Mouse (Mus musculus) ES-Bruce4 (cell line): ENCODE data around the gene Pgd. TPM values are rescaled to one million over a fixed set of nuclear protein-coding genes. Genes with fewer than 3 reads are reported as not detected.

Source experiments
- H3K27ac ChIP-seq: 2 replicates; pipeline ENCODE4 v1.5.1; 2012; ENCODE audit warnings: low read length, inconsistent platforms; ENCODE audit not compliant: insufficient read depth
- H3K27me3 ChIP-seq: 2 replicates; pipeline ENCODE4 v1.6.1; 2012; ENCODE audit warnings: mild to moderate bottlenecking, low read length, inconsistent platforms; ENCODE audit not compliant: control insufficient read depth, poor library complexity, insufficient read depth, severe bottlenecking
- H3K36me3 ChIP-seq: 2 replicates; pipeline ENCODE4 v1.6.1; 2012; ENCODE audit warnings: inconsistent platforms, mild to moderate bottlenecking, low read length, moderate library complexity; ENCODE audit not compliant: control insufficient read depth, poor library complexity, insufficient read depth, severe bottlenecking
- H3K4me1 ChIP-seq: one replicate; pipeline ENCODE4 v1.8.1; 2011; ENCODE audit warnings: low read length; ENCODE audit not compliant: control insufficient read depth, insufficient read depth
- H3K4me3 ChIP-seq: 2 replicates; pipeline ENCODE4 v1.5.1; 2011; ENCODE audit warnings: low read depth, mild to moderate bottlenecking, low read length
- H3K9ac ChIP-seq: 2 replicates; pipeline ENCODE4 v1.6.1; 2012; ENCODE audit warnings: low read depth, mild to moderate bottlenecking, inconsistent platforms; ENCODE audit not compliant: poor library complexity, severe bottlenecking
- H3K9me3 ChIP-seq: replicated peaks from 2 replicates; pipeline ENCODE4 v1.6.1; 2012; ENCODE audit warnings: mild to moderate bottlenecking, low read length, inconsistent platforms; ENCODE audit not compliant: control insufficient read depth, poor library complexity, insufficient read depth, severe bottlenecking
- CTCF ChIP-seq: IDR thresholded peaks from one replicate; pipeline ENCODE4 v1.8.1; 2011; ENCODE audit warnings: low read depth, low read length
- EP300 ChIP-seq: IDR thresholded peaks from 2 replicates; pipeline ENCODE4 v1.6.1; 2011; ENCODE audit warnings: low read depth, low read length; ENCODE audit not compliant: insufficient read depth
- POLR2A ChIP-seq: IDR thresholded peaks from one replicate; pipeline ENCODE4 v1.8.1; 2011; ENCODE audit warnings: low read length; ENCODE audit not compliant: insufficient read depth
- polyA plus RNA-seq: library from polyadenylated mRNA; stranded (reverse); fragments of >200 nt; gene quantifications from 2 replicates; pipeline ENCODE4 v1.2.4, GENCODE M21; 2011; ENCODE audit warnings: low read depth; ENCODE audit not compliant: missing spikeins, insufficient read depth, insufficient read length

Pgd gene
- polyA plus RNA-seq, 1 experiment, result 109 TPM

- peaks cover 5% of the 10 kb centered on the region; the same call in 1 of the 2 replicates for H3K9me3 ChIP-seq
- no peak overlapping the region for H3K27ac ChIP-seq
- H3K9ac ChIP-seq, result no peak overlapping the region
- H3K36me3 ChIP-seq, result peaks cover 35% of the 10 kb centered on the region
- no peaks in the 10 kb centered on the region for H3K27me3 ChIP-seq
- TF ChIP-seq POLR2A (no peak), EP300 (0 out of 2 replicates have a peak, but pooled peaks have one; percentile 13)
- H3K4me3 ChIP-seq, result no peak overlapping the region
- peaks cover 11% of the 10 kb centered on the region for H3K4me1 ChIP-seq
Measured at GRCm38 (mm10) chr4:149157415-149157973, 9.1 kb downstream of the Pgd start.

- Histone ChIP-seq H3K9me3 (peaks cover 5% of the 10 kb centered on the region; the same call in 1 of the 2 replicates), H3K27ac (no peak overlapping the region), H3K36me3 (peaks cover 39% of the 10 kb centered on the region), H3K27me3 (no peaks in the 10 kb centered on the region), H3K4me1 (peaks cover 9% of the 10 kb centered on the region), H3K4me3 (no peak overlapping the region), H3K9ac (no peak overlapping the region)
- TF ChIP-seq POLR2A (no peak), EP300 (no peak), CTCF (no peak)
Measured at GRCm38 (mm10) chr4:149155711-149156110, 10.9 kb downstream of the Pgd start.

DNA sequence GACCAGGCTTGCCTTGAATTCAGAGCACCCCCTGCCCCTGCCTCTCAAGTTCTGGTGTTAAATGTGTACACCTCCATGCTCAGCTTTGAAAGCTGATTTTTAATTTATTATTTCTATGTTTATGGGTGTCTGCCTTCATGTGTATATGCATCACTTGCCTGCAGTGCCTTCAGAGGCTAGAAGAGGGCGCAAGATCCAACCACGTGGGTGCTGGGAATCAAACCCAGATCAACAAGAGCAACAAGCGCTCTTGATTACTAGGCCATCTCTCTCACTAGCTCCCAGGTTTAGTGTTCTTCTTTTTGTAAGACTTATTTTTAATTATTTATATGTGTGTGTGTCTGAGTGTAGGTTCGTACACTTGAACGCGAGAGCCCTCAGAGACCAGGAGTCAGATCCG, 11.7 kb downstream of the Pgd start:
- H3K9me3 ChIP-seq, result peaks cover 5% of the 10 kb centered on the region; the same call in 1 of the 2 replicates
- H3K27ac ChIP-seq, result no peak overlapping the region
- H3K27me3 ChIP-seq, result no peaks in the 10 kb centered on the region
- H3K9ac ChIP-seq, result no peak overlapping the region
- TF ChIP-seq CTCF (no peak), POLR2A (no peak), EP300 (no peak)
- no peak overlapping the region for H3K4me3 ChIP-seq
- H3K4me1 ChIP-seq, result peaks cover 4% of the 10 kb centered on the region
- H3K36me3 ChIP-seq, result peaks cover 39% of the 10 kb centered on the region

DNA sequence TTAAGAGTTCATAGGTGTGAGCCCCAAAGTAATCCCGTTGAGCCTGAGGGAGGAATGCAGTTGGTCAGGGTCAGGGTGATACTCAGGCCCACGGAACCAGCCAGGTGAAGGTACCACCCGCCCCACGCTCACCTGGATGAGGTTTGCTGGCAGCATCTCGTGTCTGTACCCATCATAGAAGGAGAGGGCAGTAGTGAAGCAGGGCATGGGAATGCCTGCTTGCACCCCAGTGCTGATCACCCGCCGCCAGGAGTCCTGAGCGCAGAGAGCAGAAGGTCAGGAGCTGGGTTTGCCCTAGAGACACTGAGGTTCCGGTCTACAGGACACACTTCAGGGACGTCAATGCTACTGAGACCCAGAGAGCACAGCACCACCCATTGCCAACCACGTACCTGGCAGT, 15.8 kb downstream of the Pgd start:
- Histone ChIP-seq H3K9me3 (peaks cover 5% of the 10 kb centered on the region; the same call in 1 of the 2 replicates), H3K4me3 (no peak overlapping the region), H3K4me1 (no peaks in the 10 kb centered on the region), H3K27ac (no peak overlapping the region), H3K9ac (no peak overlapping the region), H3K36me3 (peaks cover 25% of the 10 kb centered on the region), H3K27me3 (no peaks in the 10 kb centered on the region)
- TF ChIP-seq POLR2A (no peak), CTCF (no peak), EP300 (no peak)

- H3K36me3 ChIP-seq, result peaks cover 21% of the 10 kb centered on the region
- TF ChIP-seq EP300, result no peak
- TF ChIP-seq POLR2A, result no peak
- TF ChIP-seq CTCF, result no peak
Measured at GRCm38 (mm10) chr4:149150256-149150655, 16.3 kb downstream of the Pgd start.

GRCm38 (mm10) chr4:149149611-149150010, 17.0 kb downstream of the Pgd start:
- H3K9me3 ChIP-seq, result no peaks in the 10 kb centered on the region
- TF ChIP-seq CTCF (no peak), POLR2A (no peak), EP300 (no peak)
- H3K4me3 ChIP-seq, result no peak overlapping the region
- no peak overlapping the region for H3K27ac ChIP-seq
- H3K27me3 ChIP-seq, result no peaks in the 10 kb centered on the region
- H3K9ac ChIP-seq, result no peak overlapping the region
- no peaks in the 10 kb centered on the region for H3K4me1 ChIP-seq
- peaks cover 16% of the 10 kb centered on the region for H3K36me3 ChIP-seq

More at GRCm38 (mm10) chr4:149150256-149150655, 16.3 kb downstream of the Pgd start:
- Histone ChIP-seq H3K9ac (no peak overlapping the region), H3K9me3 (peaks cover 5% of the 10 kb centered on the region; the same call in 1 of the 2 replicates), H3K4me1 (no peaks in the 10 kb centered on the region), H3K27ac (no peak overlapping the region), H3K4me3 (no peak overlapping the region), H3K27me3 (no peaks in the 10 kb centered on the region)
